Mouse (Mus musculus) midbrain, embryonic 13.5 days (tissue): ENCODE data around the gene Cep135. TPM values are rescaled to one million over a fixed set of nuclear protein-coding genes. Genes with fewer than 3 reads are reported as not detected.

Experiments
- ATAC-seq: fragments of 200-750 bp; cut with Nextera tagmentation; 2 replicates; pipeline ENCODE4 v1.8.0; 2017; ENCODE audit warnings: mild to moderate bottlenecking, moderate TSS enrichment, moderate library complexity
- H3K27ac ChIP-seq: fragments of 300-500 bp; sonication (generic); 2 replicates; pipeline ENCODE4 v1.5.1; 2015; ENCODE audit warnings: inconsistent platforms, mild to moderate bottlenecking, moderate library complexity
- H3K27me3 ChIP-seq: fragments of 300-500 bp; sonication (generic); 2 replicates; pipeline ENCODE4 v1.6.1; 2015; ENCODE audit warnings: mild to moderate bottlenecking, inconsistent platforms
- H3K36me3 ChIP-seq: fragments of 300-500 bp; sonication (generic); 2 replicates; pipeline ENCODE4 v1.6.1; 2015; ENCODE audit warnings: mild to moderate bottlenecking, inconsistent platforms
- H3K4me1 ChIP-seq: fragments of 300-500 bp; sonication (generic); replicated peaks from 2 replicates; pipeline ENCODE4 v1.6.1; 2015; ENCODE audit warnings: inconsistent platforms
- H3K4me2 ChIP-seq: fragments of 300-500 bp; sonication (generic); replicated peaks from 2 replicates; pipeline ENCODE4 v1.6.1; 2015; ENCODE audit warnings: moderate library complexity, mild to moderate bottlenecking, inconsistent platforms
- H3K4me3 ChIP-seq: fragments of 300-500 bp; sonication (generic); replicated peaks from 2 replicates; pipeline ENCODE4 v1.5.1; 2015; ENCODE audit warnings: mild to moderate bottlenecking, inconsistent platforms
- H3K9ac ChIP-seq: fragments of 300-500 bp; sonication (generic); replicated peaks from 2 replicates; pipeline ENCODE4 v1.6.1; 2015; ENCODE audit warnings: mild to moderate bottlenecking, inconsistent platforms
- H3K9me3 ChIP-seq: fragments of 300-500 bp; sonication (generic); 2 replicates; pipeline ENCODE4 v1.6.1; 2016; ENCODE audit warnings: mild to moderate bottlenecking, inconsistent platforms
- WGBS: fragments of 180-500 bp; shearing (Covaris S2); methylation state at CpG from one replicate; pipeline ENCODE4 v1.1.7; 2015; 5-methylcytosine and 5-hydroxymethylcytosine counted together
- polyA plus RNA-seq: library from polyadenylated mRNA; unstranded; fragments of >200 nt; fragmentation: Nextera tagmentation; extraction: Ambion mirVana; gene quantifications from 2 replicates; pipeline ENCODE4 v1.2.1, GENCODE M21; 2015

Gene Cep135
- polyA plus RNA-seq, 1 experiment from 2014 or later: 4.4 TPM

DNA sequence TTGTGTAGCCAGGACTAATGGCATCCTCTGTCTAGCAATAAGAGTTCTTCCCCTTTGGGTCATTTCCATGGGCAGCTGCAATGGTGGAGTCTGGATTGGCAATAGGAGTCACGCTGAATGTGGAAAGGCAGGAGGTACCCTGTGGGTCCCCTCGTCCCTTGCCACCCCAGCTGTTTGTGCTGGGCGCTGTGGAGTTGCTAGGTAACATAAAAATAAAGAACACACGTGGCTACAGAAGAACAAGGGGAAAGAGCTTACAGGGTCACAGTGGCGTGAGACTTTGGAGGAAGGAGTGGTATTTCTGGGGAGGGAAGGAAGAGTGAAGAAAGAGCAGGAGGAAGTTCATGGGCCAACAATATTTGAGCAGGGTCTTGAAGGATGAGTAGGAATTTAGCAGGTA, 79.6 kb downstream of the Cep135 start:
- 43% methylated on average over 5 of the region's 5 CpGs for WGBS
- H3K4me2 ChIP-seq: no peak overlapping the region
- no peaks in the 10 kb centered on the region for H3K27me3 ChIP-seq
- H3K9ac ChIP-seq: no peak overlapping the region
- H3K4me3 ChIP-seq: no peak overlapping the region
- peaks cover 9% of the 10 kb centered on the region; the same call in 1 of the 2 replicates for H3K36me3 ChIP-seq
- H3K4me1 ChIP-seq: peaks cover 44% of the 10 kb centered on the region
- H3K9me3 ChIP-seq: no peaks in the 10 kb centered on the region
- no peak for ATAC-seq
- no peak overlapping the region for H3K27ac ChIP-seq

DNA sequence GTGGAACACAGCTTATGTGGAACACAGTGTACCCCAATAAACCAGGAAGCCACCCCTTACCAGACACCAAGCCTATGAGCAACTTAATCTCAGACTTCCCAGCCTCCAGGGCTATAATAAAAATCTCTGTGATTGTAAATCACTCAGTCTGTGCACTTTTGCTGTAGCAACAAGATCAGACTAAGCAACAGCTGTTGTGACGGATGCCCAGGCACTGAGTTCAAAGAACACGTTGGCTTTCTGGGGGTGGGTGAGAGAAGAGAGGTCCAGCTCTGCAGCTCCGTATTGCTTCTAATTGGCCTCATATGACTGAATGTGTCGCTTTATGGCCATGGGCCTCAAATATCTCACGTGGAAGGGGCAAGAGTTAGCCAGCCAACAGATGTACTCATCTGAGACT, 80.0 kb downstream of the Cep135 start:
- ATAC-seq: no peak
- H3K4me1 ChIP-seq: peaks cover 43% of the 10 kb centered on the region
- no peak overlapping the region for H3K27ac ChIP-seq
- H3K27me3 ChIP-seq: no peaks in the 10 kb centered on the region
- no peak overlapping the region for H3K4me2 ChIP-seq
- no peak overlapping the region for H3K9ac ChIP-seq
- peaks cover 9% of the 10 kb centered on the region; the same call in 1 of the 2 replicates for H3K36me3 ChIP-seq
- 91% methylated on average over 5 of the region's 5 CpGs for WGBS
- H3K9me3 ChIP-seq: no peaks in the 10 kb centered on the region
- no peak overlapping the region for H3K4me3 ChIP-seq

DNA sequence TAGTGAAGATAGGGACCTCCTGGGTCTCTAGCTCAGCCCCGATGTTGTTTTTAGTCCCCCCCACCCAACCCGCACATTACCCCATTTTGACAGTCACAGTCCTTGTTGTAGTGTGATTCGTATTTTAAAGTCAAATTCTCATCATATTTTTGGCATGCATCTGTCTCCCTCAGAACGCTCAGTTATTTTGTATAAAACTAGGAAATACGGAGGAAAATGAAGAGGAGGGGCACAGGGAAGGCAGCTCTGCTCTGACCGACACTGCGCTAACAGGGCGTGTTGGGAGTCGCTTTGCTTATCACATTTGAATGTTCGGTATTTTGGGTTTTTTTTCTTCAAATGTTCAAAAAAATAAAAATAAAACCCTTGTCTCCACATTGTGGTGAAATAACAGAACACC, 81.7 kb downstream of the Cep135 start:
- Histone ChIP-seq H3K27me3 (no peaks in the 10 kb centered on the region), H3K4me2 (no peak overlapping the region), H3K9ac (no peak overlapping the region), H3K4me3 (no peak overlapping the region), H3K27ac (no peak overlapping the region), H3K4me1 (peaks cover 30% of the 10 kb centered on the region), H3K9me3 (no peaks in the 10 kb centered on the region), H3K36me3 (peaks cover 14% of the 10 kb centered on the region)
- WGBS: 94% methylated on average over 10 of the region's 10 CpGs
- no peak for ATAC-seq

DNA sequence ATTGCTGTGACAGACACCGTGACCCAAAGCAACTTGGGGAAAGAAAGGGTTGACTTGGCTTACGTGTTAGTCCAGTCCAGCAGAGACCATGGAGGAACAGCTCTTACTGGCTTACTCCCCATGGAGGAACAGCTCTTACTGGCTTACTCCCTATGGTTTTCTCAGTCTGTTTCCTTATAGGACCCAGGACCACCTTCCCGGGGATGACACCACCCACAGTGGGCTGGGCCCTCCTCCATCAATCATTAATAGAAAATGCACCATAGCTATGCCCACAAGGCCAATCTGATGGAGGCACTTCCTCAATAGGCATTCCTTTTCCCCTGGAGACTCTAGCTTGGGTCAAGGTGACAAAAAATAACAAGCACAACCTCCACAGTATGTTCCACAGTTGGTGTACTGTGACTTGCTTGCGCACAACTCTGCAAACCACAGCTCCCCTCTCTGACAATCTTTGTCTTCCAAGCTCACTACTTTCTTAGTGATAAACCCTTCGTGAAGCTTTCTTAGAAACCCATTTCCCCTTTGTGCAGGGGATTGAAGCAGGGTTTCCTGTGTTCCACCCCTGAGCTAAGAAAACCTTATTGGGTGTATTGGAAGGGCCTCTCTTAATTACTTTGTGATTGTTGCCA, 85.6 kb downstream of the Cep135 start:
- Histone ChIP-seq H3K4me1 (no peaks in the 10 kb centered on the region), H3K9me3 (no peaks in the 10 kb centered on the region), H3K9ac (no peak overlapping the region), H3K4me2 (no peak overlapping the region), H3K27me3 (no peaks in the 10 kb centered on the region), H3K36me3 (peaks cover 32% of the 10 kb centered on the region), H3K27ac (no peak overlapping the region), H3K4me3 (no peak overlapping the region)
- ATAC-seq: no peak
- 97% methylated on average over 5 of the region's 5 CpGs for WGBS

- Histone ChIP-seq H3K4me1 (no peaks in the 10 kb centered on the region), H3K27me3 (no peaks in the 10 kb centered on the region), H3K36me3 (peaks cover 39% of the 10 kb centered on the region), H3K27ac (no peak overlapping the region), H3K9ac (no peak overlapping the region), H3K4me2 (no peak overlapping the region), H3K9me3 (peaks cover 4% of the 10 kb centered on the region), H3K4me3 (no peak overlapping the region)
- WGBS: 83% methylated on average over 4 of the region's 4 CpGs
- ATAC-seq: no peak
Observed at GRCm38 (mm10) chr5:76675369-76675768, 86.9 kb downstream of the Cep135 start.

DNA sequence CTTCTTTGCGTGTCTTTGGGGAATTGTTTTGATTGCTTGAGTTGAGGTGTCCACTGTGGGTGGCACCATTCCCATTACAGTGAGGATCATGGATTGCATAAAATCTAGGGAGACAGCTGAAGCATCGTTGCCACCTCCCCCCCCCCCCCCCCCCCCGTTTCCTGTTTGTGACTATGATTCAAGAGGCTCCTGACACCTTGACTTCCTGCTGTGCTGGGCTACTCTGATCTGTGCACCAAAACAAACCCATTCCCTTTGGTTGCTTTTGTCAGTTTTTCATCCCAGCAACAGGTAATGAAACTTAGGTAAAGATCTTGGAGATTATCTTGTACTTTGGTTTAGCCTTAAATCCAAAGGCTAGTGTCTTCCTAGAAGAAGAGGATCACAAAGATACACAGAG, 92.5 kb downstream of the Cep135 start:
- Histone ChIP-seq H3K9ac (no peak overlapping the region), H3K27me3 (no peaks in the 10 kb centered on the region), H3K4me2 (no peak overlapping the region), H3K4me3 (no peak overlapping the region), H3K9me3 (peaks cover 5% of the 10 kb centered on the region), H3K4me1 (peaks cover 30% of the 10 kb centered on the region), H3K27ac (no peak overlapping the region), H3K36me3 (peaks cover 26% of the 10 kb centered on the region)
- 73% methylated on average over 3 of the region's 3 CpGs for WGBS
- ATAC-seq: no peak

DNA sequence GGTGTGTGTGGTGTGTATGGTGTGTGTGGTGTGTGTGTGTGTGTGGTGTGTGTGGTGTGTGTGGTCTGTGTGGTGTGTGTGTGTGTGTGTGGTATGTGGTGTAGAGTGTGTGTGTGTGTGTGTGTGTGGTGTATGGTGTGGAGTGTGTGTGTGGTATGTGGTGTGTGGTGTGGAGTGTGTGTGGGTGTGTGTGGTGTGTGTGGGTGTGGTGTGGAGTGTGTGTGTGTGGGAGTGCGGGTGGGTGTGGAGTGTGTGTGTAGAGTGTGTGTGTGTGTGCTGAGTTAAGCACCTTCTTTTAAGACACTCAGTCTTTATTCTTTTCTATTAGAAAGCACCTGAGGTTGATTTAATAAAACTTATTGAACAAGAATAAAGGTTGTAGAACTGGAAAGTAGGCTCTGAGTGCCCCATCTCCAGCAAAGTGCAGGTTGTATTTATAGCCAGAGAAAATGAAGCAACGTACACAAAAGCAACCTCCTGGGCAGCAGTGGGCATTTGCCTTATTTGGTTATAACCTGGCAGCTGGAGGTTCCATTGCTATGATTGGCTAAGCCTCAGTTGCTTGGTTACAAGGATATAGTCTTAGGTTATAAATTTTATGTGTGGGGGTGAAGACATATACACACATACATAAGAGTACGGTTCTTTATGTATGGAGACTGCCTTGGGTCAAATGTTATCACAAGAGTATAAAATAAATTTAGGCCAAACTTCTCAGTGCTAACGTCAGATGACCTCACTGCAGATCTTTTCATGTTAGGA, 93.6 kb downstream of the Cep135 start:
- Histone ChIP-seq H3K9me3 (peaks cover 5% of the 10 kb centered on the region), H3K9ac (no peak overlapping the region), H3K27me3 (no peaks in the 10 kb centered on the region), H3K27ac (peak overlapping the region; percentile 40; the same call in 1 of the 2 replicates), H3K4me3 (no peak overlapping the region), H3K36me3 (peaks cover 22% of the 10 kb centered on the region), H3K4me1 (peaks cover 30% of the 10 kb centered on the region), H3K4me2 (no peak overlapping the region)
- 60% methylated on average over 4 of the region's 4 CpGs for WGBS
- peak; percentile 70; the same call in 1 of the 2 replicates for ATAC-seq

GRCm38 (mm10) chr5:76683455-76683854, 95.0 kb downstream of the Cep135 start:
- no peak overlapping the region for H3K4me3 ChIP-seq
- ATAC-seq: no peak; the same call in 1 of the 2 replicates
- peak overlapping the region; percentile 64 for H3K27ac ChIP-seq
- peaks cover 5% of the 10 kb centered on the region for H3K9me3 ChIP-seq
- H3K36me3 ChIP-seq: peaks cover 17% of the 10 kb centered on the region; the same call in 1 of the 2 replicates
- no peak overlapping the region for H3K4me2 ChIP-seq
- peaks cover 32% of the 10 kb centered on the region for H3K4me1 ChIP-seq
- H3K27me3 ChIP-seq: no peaks in the 10 kb centered on the region
- H3K9ac ChIP-seq: no peak overlapping the region
- 43% methylated on average over 5 of the region's 5 CpGs for WGBS

GRCm38 (mm10) chr5:76684658-76685605, 96.4 kb downstream of the Cep135 start:
- Histone ChIP-seq H3K4me1 (peaks cover 33% of the 10 kb centered on the region), H3K27ac (no peak overlapping the region), H3K4me3 (no peak overlapping the region), H3K9me3 (peaks cover 5% of the 10 kb centered on the region), H3K9ac (no peak overlapping the region), H3K36me3 (peaks cover 11% of the 10 kb centered on the region; the same call in 1 of the 2 replicates), H3K27me3 (no peaks in the 10 kb centered on the region), H3K4me2 (no peak overlapping the region)
- no peak for ATAC-seq
- WGBS: 94% methylated on average over 15 of the region's 15 CpGs

GRCm38 (mm10) chr5:76687961-76688600, 99.6 kb downstream of the Cep135 start:
- WGBS: 91% methylated on average over 10 of the region's 10 CpGs

DNA sequence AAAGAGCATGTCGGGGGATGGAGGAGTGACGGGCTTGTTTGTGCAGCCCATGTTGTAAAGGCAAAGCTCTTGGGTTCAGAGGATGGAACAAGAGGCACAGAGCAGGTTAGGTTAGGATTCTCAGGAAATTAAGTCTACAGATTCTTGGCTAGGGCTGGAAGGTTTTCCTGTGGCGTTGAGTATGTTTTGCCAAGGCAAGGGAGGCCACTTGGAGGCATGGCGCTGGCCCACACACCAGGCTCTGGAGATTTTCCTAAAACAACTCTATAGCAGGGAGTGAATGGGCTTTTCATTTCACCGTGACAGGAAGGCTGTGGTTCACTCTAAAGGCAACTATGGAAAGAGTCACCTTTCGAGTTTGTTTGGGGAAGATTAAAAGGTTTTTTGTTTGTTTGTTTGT, 100.1 kb downstream of the Cep135 start:
- no peak for ATAC-seq
- H3K36me3 ChIP-seq: peaks cover 6% of the 10 kb centered on the region; the same call in 1 of the 2 replicates

More at GRCm38 (mm10) chr5:76687961-76688600, 99.6 kb downstream of the Cep135 start:
- Histone ChIP-seq H3K27me3 (no peaks in the 10 kb centered on the region), H3K27ac (no peak overlapping the region), H3K9ac (no peak overlapping the region), H3K4me1 (peaks cover 14% of the 10 kb centered on the region), H3K4me2 (no peak overlapping the region), H3K9me3 (no peaks in the 10 kb centered on the region), H3K4me3 (no peak overlapping the region), H3K36me3 (peaks cover 6% of the 10 kb centered on the region; the same call in 1 of the 2 replicates)
- ATAC-seq: no peak

More for the DNA sequence above, 100.1 kb downstream of the Cep135 start:
- no peak overlapping the region for H3K27ac ChIP-seq
- WGBS: 87% methylated on average over 6 of the region's 6 CpGs
- H3K9ac ChIP-seq: no peak overlapping the region
- H3K4me3 ChIP-seq: no peak overlapping the region
- H3K9me3 ChIP-seq: no peaks in the 10 kb centered on the region
- H3K4me1 ChIP-seq: peaks cover 9% of the 10 kb centered on the region
- H3K27me3 ChIP-seq: no peaks in the 10 kb centered on the region
- H3K4me2 ChIP-seq: no peak overlapping the region
